Mouse (Mus musculus) C3H10T1/2 (cell line): Measurements from ENCODE around the gene Arrdc5. TPM values are rescaled to one million over a fixed set of nuclear protein-coding genes. Genes with fewer than 3 reads are reported as not detected.

Experiments
- polyA plus RNA-seq, 2 experiments: library from polyadenylated mRNA; unstranded; fragments of >200 nt; fragmentation: generic; extraction: Trizol; gene quantifications; one replicate each; pipeline ENCODE4 v1.2.1; 2012; ENCODE audit warnings: missing spikeins in 2 of 2

The Arrdc5 gene
- not detected for polyA plus RNA-seq

GRCm38 (mm10) chr17:56300186-56300585, at the start of gene Arrdc5:
Gene Arrdc5 (minus strand): TSS chr17:56300286.

GRCm38 (mm10) chr17:56325450-56326152, 25.5 kb upstream of the Arrdc5 start, which contains the start of gene Kdm4b:
Gene Kdm4b (plus strand): TSS chr17:56326062.

GRCm38 (mm10) chr17:56303160-56303846, 3.2 kb upstream of the Arrdc5 start, which contains the start of gene Uhrf1:
Gene Uhrf1 (plus strand): TSS chr17:56303321.

GRCm38 (mm10) chr17:56292531-56293222, 7.4 kb downstream of the Arrdc5 start, which contains the start of gene Plin3:
Gene Plin3 (minus strand): TSS chr17:56292873.

GRCm38 (mm10) chr17:56276643-56277566, 23.2 kb downstream of the Arrdc5 start, which contains the start of gene Ticam1:
Gene Ticam1 (minus strand): TSS chr17:56276786.

GRCm38 (mm10) chr17:56256239-56256881, 43.7 kb downstream of the Arrdc5 start, which contains the start of gene Fem1a:
Gene Fem1a (plus strand): TSS chr17:56256810.

Other genes with a start within 250 kb of the Arrdc5 start
- 10 to 100 TPM; 74.6 to 75.5 TPM for gene Ubxn6, start 225.3 kb downstream of the Arrdc5 start, polyA plus RNA-seq
- 10 to 100 TPM; 79.2 to 93.8 TPM for gene Hdgfl2, start 220.7 kb downstream of the Arrdc5 start, polyA plus RNA-seq
- gene Plin4, start 190.5 kb downstream of the Arrdc5 start, polyA plus RNA-seq: 10 to 100 TPM in 1 of 2 experiments, 1 to 10 TPM in 1; 2.6 to 25.7 TPM
- under 1 TPM in 1 of 2 experiments, not detected in 1; 0.07 TPM for gene Plin5, start 182.7 kb downstream of the Arrdc5 start, polyA plus RNA-seq
- under 1 TPM in 1 of 2 experiments, not detected in 1; 0.08 TPM for gene Lrg1, start 178.3 kb downstream of the Arrdc5 start, polyA plus RNA-seq
- gene Sema6b, start 159.9 kb downstream of the Arrdc5 start, polyA plus RNA-seq: under 1 TPM; 0.48 to 0.54 TPM
- gene Tnfaip8l1, start 137.8 kb downstream of the Arrdc5 start, polyA plus RNA-seq: 1 to 10 TPM; 1.8 to 9.3 TPM
- 100 to 1,000 TPM; 116 to 121 TPM for gene Mydgf, start 116.4 kb downstream of the Arrdc5 start, polyA plus RNA-seq
- gene Dpp9, start 81.4 kb downstream of the Arrdc5 start, polyA plus RNA-seq: 10 to 100 TPM; 17.4 to 41.3 TPM
- 10 to 100 TPM in 1 of 2 experiments, 1 to 10 TPM in 1; 7.5 to 10.7 TPM for gene Fem1a, start 43.5 kb downstream of the Arrdc5 start, polyA plus RNA-seq
- 10 to 100 TPM in 1 of 2 experiments, 1 to 10 TPM in 1; 7.4 to 27.7 TPM for gene Ticam1, start 23.5 kb downstream of the Arrdc5 start, polyA plus RNA-seq
- 10 to 100 TPM; 45.0 to 90.7 TPM for gene Plin3, start 7.4 kb downstream of the Arrdc5 start, polyA plus RNA-seq
- 10 to 100 TPM; 32.1 to 55.2 TPM for gene Uhrf1, start 3.0 kb upstream of the Arrdc5 start, polyA plus RNA-seq
- 10 to 100 TPM in 1 of 2 experiments, 1 to 10 TPM in 1; 9.5 to 41.9 TPM for gene Kdm4b, start 25.8 kb upstream of the Arrdc5 start, polyA plus RNA-seq
- gene Ptprs, start 176.2 kb upstream of the Arrdc5 start, polyA plus RNA-seq: 100 to 1,000 TPM in 1 of 2 experiments, 10 to 100 TPM in 1; 15.1 to 186 TPM
- gene Znrf4, start 212.1 kb upstream of the Arrdc5 start, polyA plus RNA-seq: not detected